Mouse (Mus musculus): ENCODE data around the gene Wdr31.

DNA sequence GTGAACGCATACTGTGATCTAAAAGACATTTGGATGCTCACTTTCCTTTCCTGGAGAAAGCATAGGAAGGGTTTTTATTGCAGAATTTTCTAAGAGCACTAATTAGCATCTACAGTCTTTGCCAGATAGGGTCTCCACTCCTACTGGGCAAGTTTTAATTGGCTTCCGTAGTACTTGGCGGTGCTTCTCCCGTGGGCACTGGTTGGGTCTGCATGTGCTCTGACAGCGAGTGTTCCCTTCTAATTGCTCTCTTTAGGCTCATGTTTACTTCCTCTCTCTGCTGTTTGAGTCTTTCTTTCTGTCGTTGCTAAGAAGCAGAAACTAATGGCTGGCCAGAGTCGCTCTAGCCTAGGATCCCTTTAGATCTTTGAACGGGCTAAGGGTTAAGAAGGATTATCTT lies 52.2 kb downstream of the Wdr31 start:
- TF ChIP-seq POLR2A (IDR thresholded peaks at IDR 0.05; ENCODE audit: insufficient read depth, low read depth, low read length) (no peak), CTCF (IDR thresholded peaks at IDR 0.05; ENCODE audit: insufficient read depth, low read depth, low read length) (no peak)
